10 mouse cellular contexts compared by ENCODE assay signal in genomic region chr7:96147436-96147835, GRCm38 (mm10). TPM values are rescaled to one million over a fixed set of nuclear protein-coding genes. Genes with fewer than 3 reads are reported as not detected.
A peak's percentile ranks its signal among the peaks of the same experiment; 100 is the strongest.
DNase-seq lines count a peak whose midpoint lies in the region; ATAC-seq and TF ChIP-seq lines count a peak whose summit lies in the region.
"Had no signal": no experiment of that assay in that cellular context is flagged by ENCODE, and none has a peak within 500 bp of the region (broad histone marks: within the 10 kb centered on the region; RNA-seq: fewer than 3 reads in every experiment).

No protein-coding gene starts in this region.

- H3K4me2 ChIP-seq in intestine, postnatal 0 days (replicated peaks; ENCODE audit: low read depth) = no peak overlapping the region
- no peak overlapping the region for H3K4me2 ChIP-seq in forebrain, embryonic 15.5 days (replicated peaks)
- H3K4me2 ChIP-seq in hindbrain, embryonic 14.5 days (replicated peaks) = no peak overlapping the region

- no peaks in the 10 kb centered on the region for H3K27me3 ChIP-seq in intestine, postnatal 0 days (replicated peaks; ENCODE audit: control insufficient read depth, insufficient read depth, low read length)
- no peaks in the 10 kb centered on the region for H3K27me3 ChIP-seq in forebrain, embryonic 15.5 days
- no peaks in the 10 kb centered on the region for H3K27me3 ChIP-seq in hindbrain, embryonic 14.5 days (ENCODE audit: control insufficient read depth, insufficient read depth, low read length)

- no peaks in the 10 kb centered on the region for H3K9me3 ChIP-seq in intestine, postnatal 0 days (ENCODE audit: control insufficient read depth)
- no peaks in the 10 kb centered on the region for H3K9me3 ChIP-seq in forebrain, embryonic 15.5 days
- H3K9me3 ChIP-seq in hindbrain, embryonic 14.5 days (ENCODE audit: control insufficient read depth, low read length) = no peaks in the 10 kb centered on the region

- H3K36me3 ChIP-seq in intestine, postnatal 0 days (ENCODE audit: control insufficient read depth, insufficient read depth) = no peaks in the 10 kb centered on the region
- no peaks in the 10 kb centered on the region for H3K36me3 ChIP-seq in forebrain, embryonic 15.5 days
- H3K36me3 ChIP-seq in hindbrain, embryonic 14.5 days (replicated peaks; ENCODE audit: control insufficient read depth, insufficient read depth) = no peaks in the 10 kb centered on the region

- intact Hi-C loops in gastrocnemius, adult 2 months (cut with DNase I) = loop anchor here (10.0 kb wide), 1 partner anchor 767 kb away; no protein-coding TSS in a partner anchor

- peak; percentile 53 for DNase-seq in gastrocnemius, adult 2 months
- DNase-seq in gastrocnemius, postnatal 10 days = no peak
- peak; percentile 25 for DNase-seq in urinary bladder, postnatal 14 days (ENCODE audit: low spot score)
- no peak for DNase-seq in urinary bladder, adult 2 months (ENCODE audit: low spot score)
- no peak for DNase-seq in hindbrain, embryonic 14.5 days (ENCODE audit: low spot score)
- DNase-seq: lung, postnatal 10 days had no signal

- ATAC-seq in intestine, postnatal 0 days = 0 out of 2 replicates have a peak, but pooled peaks have one; percentile 16
- ATAC-seq in forebrain, embryonic 15.5 days (replicated peaks) = no peak
- ATAC-seq in hindbrain, embryonic 14.5 days (ENCODE audit: low FRiP score) = no peak
- ATAC-seq: forebrain, embryonic 14.5 days had no signal

- no peak overlapping the region for H3K4me3 ChIP-seq in gastrocnemius, adult 2 months
- H3K4me3 ChIP-seq in intestine, postnatal 0 days (ENCODE audit: low read depth, low read length) = no peak overlapping the region
- no peak overlapping the region for H3K4me3 ChIP-seq in forebrain, embryonic 15.5 days
- no peak overlapping the region for H3K4me3 ChIP-seq in hindbrain, embryonic 14.5 days (replicated peaks; ENCODE audit: low read length)

- no peak overlapping the region for H3K9ac ChIP-seq in intestine, postnatal 0 days (ENCODE audit: low read depth, low read length)
- H3K9ac ChIP-seq in forebrain, embryonic 15.5 days (replicated peaks) = no peak overlapping the region
- H3K9ac ChIP-seq in hindbrain, embryonic 14.5 days = no peak overlapping the region

- H3K27ac ChIP-seq in gastrocnemius, adult 2 months = no peak overlapping the region
- H3K27ac ChIP-seq in intestine, postnatal 0 days (ENCODE audit: low read depth, low read length) = no peak overlapping the region
- H3K27ac ChIP-seq in forebrain, embryonic 15.5 days (replicated peaks) = no peak overlapping the region
- H3K27ac ChIP-seq in hindbrain, embryonic 14.5 days = no peak overlapping the region

- 50% methylated on average over 4 of the region's 4 CpGs for WGBS in intestine, postnatal 0 days
- 96% methylated on average over 4 of the region's 4 CpGs for WGBS in forebrain, embryonic 15.5 days
- 91% methylated on average over 4 of the region's 4 CpGs for WGBS in hindbrain, embryonic 14.5 days

- H3K4me1 ChIP-seq in intestine, postnatal 0 days (replicated peaks; ENCODE audit: control insufficient read depth, insufficient read depth, low read length) = no peaks in the 10 kb centered on the region
- no peaks in the 10 kb centered on the region; the same call in 1 of the 2 replicates for H3K4me1 ChIP-seq in forebrain, embryonic 15.5 days
- no peaks in the 10 kb centered on the region; the same call in 1 of the 2 replicates for H3K4me1 ChIP-seq in hindbrain, embryonic 14.5 days (replicated peaks; ENCODE audit: control insufficient read depth, insufficient read depth, low read length)

- TF ChIP-seq CTCF in gastrocnemius, adult 2 months (IDR thresholded peaks at IDR 0.05) = no peak
- TF ChIP-seq CTCF in intestine, postnatal 0 days (IDR thresholded peaks at IDR 0.05; ENCODE audit: low read depth) = no peak

RNA-seq across cellular contexts. Expression of gene Tenm4, which starts 23.6 kb away (rescaled TPM):
- under 1 TPM; 0.13 to 0.73 TPM for total RNA-seq in gastrocnemius, adult 2 months (2021)
- total RNA-seq in gastrocnemius, postnatal 10 days (2021) = 10 to 100 TPM; 11.0 to 15.0 TPM
- 0.65 and 1.0 TPM in 2 replicates for polyA plus RNA-seq in urinary bladder, adult 2 months (2012; rRNA removed)
- polyA plus RNA-seq in intestine, postnatal 0 days (2015; fragmentation: Nextera tagmentation; extraction: Ambion mirVana) = 4.6 and 4.9 TPM in 2 replicates
- 103 and 117 TPM in 2 replicates for polyA plus RNA-seq in forebrain, embryonic 15.5 days (2015; fragmentation: Nextera tagmentation; extraction: Ambion mirVana)
- polyA plus RNA-seq in hindbrain, embryonic 14.5 days (2014; fragmentation: Nextera tagmentation; extraction: Ambion mirVana) = 37.5 and 38.1 TPM in 2 replicates
- total RNA-seq: hematopoietic stem cell, adult 5-6 weeks had no signal

Comparison
In these comparisons a context has a peak if more than half of its experiments do, and no peak if none do; other contexts are left out.
1. DNase-seq: peak in gastrocnemius, adult 2 months (single experiment) and urinary bladder, postnatal 14 days (single experiment); none in gastrocnemius, postnatal 10 days (single experiment), urinary bladder, adult 2 months (single experiment) and hindbrain, embryonic 14.5 days (single experiment).